Mouse (Mus musculus): ENCODE measurements at regions not wholly inside any gene's neighbourhood (a gene's known extent, or its start where the extent isn't known, plus 50 kb on each side); places are given as distances from the start of the nearest gene placed in this dataset.

DNA sequence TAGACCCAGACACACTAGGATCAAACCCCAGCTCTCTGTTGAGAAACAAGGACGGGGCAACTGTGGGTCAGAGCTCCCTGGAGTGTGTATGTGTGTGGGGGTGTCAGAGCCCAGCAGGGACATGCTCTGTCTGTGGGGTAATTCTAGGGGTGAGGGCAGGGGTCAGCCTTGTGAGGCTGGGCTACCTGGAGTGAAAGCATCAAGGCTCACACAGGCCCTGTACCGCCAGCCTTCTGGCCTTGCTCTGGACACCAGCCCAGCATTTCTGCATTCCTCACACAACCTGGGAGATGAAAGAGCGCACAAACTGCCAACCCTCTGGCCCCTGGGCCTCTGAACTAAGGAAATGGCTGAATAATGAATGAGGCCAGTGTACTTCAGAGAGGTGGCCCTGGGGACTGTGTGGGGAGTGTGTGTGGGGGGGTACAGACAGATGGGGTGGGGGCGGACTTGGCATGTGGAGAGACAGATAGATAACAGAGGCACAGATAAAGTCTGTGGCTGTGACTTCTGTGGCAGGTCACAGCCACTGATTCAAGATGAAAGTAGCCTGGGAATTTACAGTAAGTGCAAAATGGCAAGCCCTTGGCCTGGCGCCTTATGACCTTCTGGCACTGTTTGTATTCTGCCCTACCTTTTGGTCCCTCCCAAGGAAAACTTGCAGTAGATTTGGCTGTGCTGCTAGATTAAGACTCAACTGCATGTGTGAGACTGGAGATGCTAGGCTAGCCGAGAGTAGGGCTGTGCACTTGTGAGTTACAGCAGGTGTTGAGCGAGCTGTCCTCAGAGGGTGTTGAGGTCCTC lies 135.2 kb upstream of the 4931429L15Rik start:
- Histone ChIP-seq H3K4me3 (no peak overlapping the region), H3K27me3 (ENCODE audit: insufficient read depth, poor library complexity, severe bottlenecking) (peaks cover 66% of the 10 kb centered on the region), H3K36me3 (no peaks in the 10 kb centered on the region), H3K27ac (peak overlapping the region; percentile 71), H3K9me3 (no peaks in the 10 kb centered on the region), H3K4me1 (replicated peaks) (peaks cover 18% of the 10 kb centered on the region)
- peak; percentile 43 for DNase-seq (ENCODE audit: low spot score)
- 51% methylated on average over 7 of the region's 7 CpGs for WGBS

DNA sequence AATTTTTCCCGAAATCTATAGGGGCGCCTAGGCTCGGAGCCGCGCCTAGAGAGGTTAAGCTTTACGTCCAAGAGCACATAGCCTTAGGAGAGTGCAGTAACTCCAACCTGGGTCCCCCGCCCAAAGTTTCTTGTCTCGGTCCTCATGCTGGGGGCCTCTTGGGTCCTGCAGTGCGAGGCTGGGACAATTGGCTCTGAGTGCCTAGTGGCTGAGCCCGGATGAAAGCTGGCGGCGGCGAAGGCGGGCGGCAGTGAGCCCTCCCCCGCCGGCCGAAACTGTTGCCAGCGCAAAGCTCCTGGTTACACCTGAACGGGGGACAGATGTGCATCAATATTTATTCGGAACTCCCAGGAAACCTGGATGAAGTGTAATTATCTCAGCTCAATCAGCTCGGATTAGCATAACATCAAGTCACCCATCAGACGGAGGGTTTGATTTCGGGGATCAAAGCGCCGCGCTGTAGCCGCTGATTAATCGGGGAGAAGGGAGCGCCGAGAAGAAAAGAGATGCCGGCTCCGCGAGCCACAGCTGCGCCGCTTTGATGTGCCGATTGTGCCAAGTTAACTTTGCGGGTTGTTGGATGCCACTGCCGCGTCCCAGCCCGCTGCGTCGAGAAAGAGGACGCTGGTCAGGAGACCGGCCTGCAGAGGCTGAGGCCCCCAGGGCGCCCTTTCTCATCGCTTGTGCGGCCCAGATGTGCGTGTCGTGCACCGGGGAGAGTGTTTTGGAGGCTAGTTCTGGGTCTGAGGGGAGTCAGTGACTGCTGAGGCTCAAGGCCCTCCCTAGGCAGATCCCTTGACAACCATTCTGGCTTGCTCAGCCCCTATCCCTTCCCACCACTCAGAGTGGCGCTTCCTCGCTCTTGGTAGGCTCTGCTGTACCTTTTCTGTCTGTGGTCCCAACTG lies 123.7 kb upstream of the 4931429L15Rik start:
- H3K27ac ChIP-seq, result peak overlapping the region; percentile 60
- H3K9me3 ChIP-seq, result no peaks in the 10 kb centered on the region
- peaks cover 33% of the 10 kb centered on the region for H3K4me1 ChIP-seq (replicated peaks)
- WGBS, result under 1% methylated on average over 53 of the region's 53 CpGs
- peaks cover 84% of the 10 kb centered on the region for H3K27me3 ChIP-seq (ENCODE audit: insufficient read depth, poor library complexity, severe bottlenecking)
- DNase-seq (ENCODE audit: low spot score), result peak; percentile 56
- no peaks in the 10 kb centered on the region for H3K36me3 ChIP-seq
- H3K4me3 ChIP-seq, result peak overlapping the region; percentile 51

DNA sequence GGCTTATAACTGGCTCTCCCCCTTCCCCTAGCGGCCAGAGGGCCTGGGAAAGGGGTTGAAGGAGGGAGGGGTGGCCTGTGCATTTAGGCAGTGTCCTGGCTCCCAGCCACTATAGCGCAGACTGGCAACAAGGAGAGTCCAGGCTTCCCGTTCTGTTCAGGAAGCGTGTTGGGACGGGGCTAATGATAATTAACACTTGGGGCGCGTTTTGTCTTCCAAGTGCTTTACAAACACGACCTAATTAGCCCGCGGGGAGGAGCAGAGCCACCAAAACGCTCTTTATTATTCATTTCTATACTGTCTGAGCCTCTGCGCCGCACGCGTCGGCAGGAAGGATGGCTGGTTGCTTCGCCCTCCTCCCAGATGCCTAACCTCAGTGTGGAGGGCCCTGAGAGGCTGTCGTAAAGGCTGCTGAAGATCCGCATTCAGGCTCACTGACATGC lies 123.0 kb upstream of the 4931429L15Rik start:
- 1% methylated on average over 19 of the region's 19 CpGs for WGBS

DNA sequence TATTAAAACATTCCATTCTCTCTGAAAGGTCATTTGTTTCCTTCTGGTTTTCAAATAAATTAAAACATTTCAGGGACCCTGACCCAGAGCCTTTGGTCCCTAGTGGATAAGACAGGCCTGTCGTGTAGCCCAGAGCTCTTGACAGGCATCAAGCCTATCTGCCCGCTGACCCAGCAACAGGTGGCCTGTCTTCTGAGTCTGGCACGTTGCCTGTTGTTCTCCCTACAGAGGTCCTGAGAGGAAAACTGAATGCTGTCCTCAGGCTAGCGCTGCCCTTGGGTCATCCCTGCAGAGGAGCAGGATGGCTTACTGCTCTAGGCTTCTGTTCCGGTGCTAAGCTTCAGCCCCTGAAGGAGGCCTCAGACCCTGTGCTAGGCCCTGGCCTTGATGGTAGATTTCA lies 120.4 kb upstream of the 4931429L15Rik start:
- H3K4me1 ChIP-seq (replicated peaks), result peaks cover 33% of the 10 kb centered on the region
- no peak for DNase-seq (ENCODE audit: low spot score)
- WGBS, result 61% methylated on average over 5 of the region's 5 CpGs
- peaks cover 71% of the 10 kb centered on the region for H3K27me3 ChIP-seq (ENCODE audit: insufficient read depth, poor library complexity, severe bottlenecking)
- H3K36me3 ChIP-seq, result no peaks in the 10 kb centered on the region
- no peak overlapping the region for H3K4me3 ChIP-seq
- no peak overlapping the region for H3K27ac ChIP-seq
- H3K9me3 ChIP-seq, result peaks cover 7% of the 10 kb centered on the region

More for the DNA sequence above, 123.0 kb upstream of the 4931429L15Rik start:
- Histone ChIP-seq H3K36me3 (no peaks in the 10 kb centered on the region), H3K4me1 (replicated peaks) (peaks cover 33% of the 10 kb centered on the region), H3K4me3 (peak overlapping the region; percentile 51), H3K27me3 (ENCODE audit: insufficient read depth, poor library complexity, severe bottlenecking) (peaks cover 90% of the 10 kb centered on the region), H3K9me3 (no peaks in the 10 kb centered on the region), H3K27ac (peak overlapping the region; percentile 60; the same call in 1 of the 2 replicates)
- DNase-seq (ENCODE audit: low spot score), result peak; percentile 55

DNA sequence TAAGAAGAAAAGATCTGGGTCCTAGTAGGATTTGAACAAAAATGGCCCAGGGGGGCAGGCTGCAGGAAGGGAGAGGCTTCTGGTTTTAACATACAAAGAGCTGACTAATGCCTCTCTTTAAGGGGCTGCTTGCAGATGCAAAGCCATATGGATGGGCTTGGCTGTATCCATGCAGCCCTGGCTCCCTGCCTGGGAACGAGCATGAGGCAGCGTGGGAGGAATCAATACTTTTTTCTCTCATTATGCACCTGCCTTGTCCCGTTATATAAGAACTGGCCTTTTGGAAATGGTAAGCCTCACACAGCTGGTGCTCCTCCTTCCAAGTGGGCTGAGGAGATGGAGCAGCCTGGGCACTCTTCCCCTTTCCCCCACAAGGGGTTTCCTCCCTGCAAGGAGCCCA lies 114.9 kb upstream of the 4931429L15Rik start:
- peaks cover 13% of the 10 kb centered on the region for H3K9me3 ChIP-seq
- no peak overlapping the region for H3K4me3 ChIP-seq
- H3K4me1 ChIP-seq (replicated peaks), result peaks cover 6% of the 10 kb centered on the region; the same call in 1 of the 2 replicates
- DNase-seq (ENCODE audit: low spot score), result no peak
- no peaks in the 10 kb centered on the region for H3K36me3 ChIP-seq
- 80% methylated on average over 3 of the region's 3 CpGs for WGBS
- H3K27me3 ChIP-seq (ENCODE audit: insufficient read depth, poor library complexity, severe bottlenecking), result peaks cover 26% of the 10 kb centered on the region
- H3K27ac ChIP-seq, result no peak overlapping the region

DNA sequence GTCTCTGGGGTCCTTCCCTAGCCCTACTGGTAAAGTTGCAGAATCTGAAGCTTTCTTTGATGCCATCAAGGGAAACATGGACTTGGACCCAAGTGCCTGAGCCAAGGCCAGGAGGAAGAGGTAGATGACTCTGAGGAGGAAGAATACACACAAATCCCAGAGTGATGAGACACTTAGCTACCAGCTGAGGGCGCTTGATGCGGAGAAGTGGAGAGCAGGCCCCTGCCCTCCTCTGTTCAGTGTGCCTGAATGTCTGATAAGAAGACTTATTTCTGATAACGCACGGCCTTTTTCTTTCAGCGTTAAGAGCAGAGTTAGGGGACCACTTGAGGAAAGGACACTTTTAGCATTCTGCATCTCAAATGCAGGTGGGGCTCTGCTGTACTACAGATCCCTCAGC lies 113.9 kb upstream of the 4931429L15Rik start:
- H3K27ac ChIP-seq, result no peak overlapping the region
- 80% methylated on average over 5 of the region's 5 CpGs for WGBS
- H3K9me3 ChIP-seq, result peaks cover 13% of the 10 kb centered on the region
- DNase-seq (ENCODE audit: low spot score), result no peak
- H3K4me3 ChIP-seq, result no peak overlapping the region
- peaks cover 6% of the 10 kb centered on the region; the same call in 1 of the 2 replicates for H3K4me1 ChIP-seq (replicated peaks)
- H3K36me3 ChIP-seq, result no peaks in the 10 kb centered on the region
- H3K27me3 ChIP-seq (ENCODE audit: insufficient read depth, poor library complexity, severe bottlenecking), result peaks cover 17% of the 10 kb centered on the region

DNA sequence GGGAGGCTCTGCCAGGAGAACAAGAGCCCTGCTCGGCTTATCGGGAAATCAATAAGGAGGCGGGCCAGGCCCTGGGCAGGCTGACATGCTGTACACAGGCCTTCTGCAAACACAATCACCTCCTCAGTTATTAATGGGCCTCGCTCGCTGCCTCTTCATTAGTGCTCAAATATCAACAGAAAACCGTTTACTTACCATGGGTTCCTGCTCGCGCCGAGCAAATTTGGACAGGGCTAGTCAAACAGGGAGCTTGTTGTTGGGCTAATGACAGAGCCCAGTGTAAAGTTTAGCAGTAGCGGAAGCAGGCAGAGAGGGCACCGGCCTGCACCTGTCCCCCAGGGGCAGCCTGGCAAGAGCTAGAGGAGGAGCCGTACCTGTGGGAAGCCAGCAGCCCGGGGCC lies 111.3 kb upstream of the 4931429L15Rik start:
- Histone ChIP-seq H3K4me3 (no peak overlapping the region), H3K27me3 (ENCODE audit: insufficient read depth, poor library complexity, severe bottlenecking) (peaks cover 16% of the 10 kb centered on the region), H3K36me3 (no peaks in the 10 kb centered on the region), H3K4me1 (replicated peaks) (peaks cover 6% of the 10 kb centered on the region; the same call in 1 of the 2 replicates), H3K9me3 (peaks cover 13% of the 10 kb centered on the region), H3K27ac (no peak overlapping the region)
- WGBS, result 74% methylated on average over 13 of the region's 13 CpGs
- peak; percentile 16 for DNase-seq (ENCODE audit: low spot score)

DNA sequence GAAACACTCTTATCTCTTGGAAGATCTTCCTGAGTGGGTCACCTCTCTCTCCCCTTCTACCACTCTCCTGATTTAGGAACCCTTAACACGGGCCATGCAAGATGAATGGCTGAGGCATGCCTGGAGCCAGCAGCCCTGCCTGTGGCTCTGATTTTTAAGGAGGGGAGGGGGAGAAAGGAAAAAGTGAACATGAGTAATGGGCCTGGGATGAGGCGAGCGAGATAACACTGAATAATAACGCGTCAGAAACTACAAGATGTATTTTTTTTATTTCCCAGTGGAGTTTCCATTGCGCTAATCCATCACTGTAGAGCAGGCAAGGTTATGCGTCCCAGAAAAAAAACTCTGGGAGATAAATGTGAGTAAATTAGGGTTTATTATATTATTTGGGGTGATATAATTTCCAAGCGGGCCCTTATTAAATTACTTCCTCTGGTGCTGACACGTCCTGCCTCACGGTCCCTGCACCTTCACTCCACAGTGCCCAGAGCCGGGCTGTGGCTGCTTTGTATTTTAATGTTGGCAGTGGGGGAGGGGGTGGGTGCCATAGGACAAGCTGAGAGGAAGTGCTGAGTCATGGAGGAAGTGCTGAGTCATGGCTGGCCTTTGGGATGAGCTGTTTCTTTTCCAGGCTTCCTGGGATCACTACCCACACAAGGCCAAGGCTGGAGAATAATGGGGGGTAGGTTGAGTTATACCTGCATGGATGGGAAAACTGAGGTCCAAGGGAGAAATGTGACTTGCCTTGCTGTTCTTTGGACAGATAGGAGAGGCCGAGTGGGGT lies 103.6 kb upstream of the 4931429L15Rik start:
- Histone ChIP-seq H3K27ac (no peak overlapping the region), H3K4me3 (no peak overlapping the region), H3K9me3 (no peaks in the 10 kb centered on the region), H3K27me3 (ENCODE audit: insufficient read depth, poor library complexity, severe bottlenecking) (peaks cover 33% of the 10 kb centered on the region), H3K4me1 (replicated peaks) (peaks cover 22% of the 10 kb centered on the region), H3K36me3 (no peaks in the 10 kb centered on the region)
- DNase-seq (ENCODE audit: low spot score), result no peak
- 83% methylated on average over 12 of the region's 12 CpGs for WGBS

DNA sequence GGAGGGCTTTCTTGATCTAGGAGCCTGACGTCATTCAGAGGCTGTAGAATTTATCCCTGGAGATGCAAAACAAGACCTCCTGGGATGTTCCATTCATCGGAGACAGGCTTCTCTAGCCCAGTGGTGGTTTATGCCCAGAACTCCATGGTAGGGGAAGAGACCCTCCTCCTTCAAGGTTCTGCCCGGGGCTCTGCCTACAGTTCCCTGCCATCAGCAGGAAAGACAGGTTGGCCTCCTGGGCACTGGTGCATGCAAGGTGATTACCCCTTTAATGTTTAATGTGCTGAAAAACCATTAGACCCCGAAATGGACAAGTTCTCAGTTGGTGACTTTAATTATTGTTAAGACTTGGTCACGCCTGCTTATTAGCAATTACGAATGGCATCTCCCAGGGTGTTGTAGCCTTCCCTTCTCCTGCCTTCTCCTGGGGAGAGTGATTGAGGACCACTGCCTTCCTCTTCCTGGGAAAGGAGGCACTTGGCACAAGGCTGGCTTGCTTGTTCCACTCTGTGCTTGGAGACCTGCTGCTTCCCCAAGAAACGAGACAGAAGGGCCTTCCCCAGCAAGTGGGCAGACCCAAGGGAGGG lies 102.0 kb upstream of the 4931429L15Rik start:
- H3K9me3 ChIP-seq, result no peaks in the 10 kb centered on the region
- WGBS, result 37% methylated on average over 7 of the region's 7 CpGs
- H3K4me1 ChIP-seq (replicated peaks), result peaks cover 22% of the 10 kb centered on the region
- H3K4me3 ChIP-seq, result no peak overlapping the region
- no peak for DNase-seq (ENCODE audit: low spot score)
- no peaks in the 10 kb centered on the region for H3K36me3 ChIP-seq
- H3K27me3 ChIP-seq (ENCODE audit: insufficient read depth, poor library complexity, severe bottlenecking), result peaks cover 29% of the 10 kb centered on the region
- no peak overlapping the region for H3K27ac ChIP-seq

DNA sequence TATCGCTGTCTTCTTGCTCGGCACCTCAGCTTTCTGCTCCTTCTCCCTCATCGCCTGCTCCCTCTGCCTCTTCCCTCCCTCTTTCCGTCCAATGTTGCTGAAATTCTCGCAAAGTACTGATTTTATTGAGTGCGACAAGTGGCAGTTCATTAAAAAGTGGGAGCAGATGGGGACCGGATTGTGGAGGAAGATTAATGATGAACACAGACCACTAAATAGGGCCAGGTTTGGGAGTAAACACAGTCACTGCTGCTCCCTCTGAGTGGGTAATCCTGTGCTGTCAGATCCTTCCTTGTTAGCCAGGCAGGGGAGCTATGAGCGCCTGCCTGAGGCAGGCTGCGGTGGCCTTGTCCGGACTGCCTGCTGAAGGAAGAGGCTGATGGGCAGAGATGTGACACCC lies 91.9 kb upstream of the 4931429L15Rik start:
- DNase-seq (ENCODE audit: low spot score), result no peak
- H3K4me3 ChIP-seq, result no peak overlapping the region
- WGBS, result 81% methylated on average over 10 of the region's 10 CpGs
- no peak overlapping the region for H3K27ac ChIP-seq
- H3K9me3 ChIP-seq, result peaks cover 6% of the 10 kb centered on the region
- H3K27me3 ChIP-seq (ENCODE audit: insufficient read depth, poor library complexity, severe bottlenecking), result peaks cover 12% of the 10 kb centered on the region
- H3K4me1 ChIP-seq (replicated peaks), result peaks cover 10% of the 10 kb centered on the region; the same call in 1 of the 2 replicates
- no peaks in the 10 kb centered on the region for H3K36me3 ChIP-seq

DNA sequence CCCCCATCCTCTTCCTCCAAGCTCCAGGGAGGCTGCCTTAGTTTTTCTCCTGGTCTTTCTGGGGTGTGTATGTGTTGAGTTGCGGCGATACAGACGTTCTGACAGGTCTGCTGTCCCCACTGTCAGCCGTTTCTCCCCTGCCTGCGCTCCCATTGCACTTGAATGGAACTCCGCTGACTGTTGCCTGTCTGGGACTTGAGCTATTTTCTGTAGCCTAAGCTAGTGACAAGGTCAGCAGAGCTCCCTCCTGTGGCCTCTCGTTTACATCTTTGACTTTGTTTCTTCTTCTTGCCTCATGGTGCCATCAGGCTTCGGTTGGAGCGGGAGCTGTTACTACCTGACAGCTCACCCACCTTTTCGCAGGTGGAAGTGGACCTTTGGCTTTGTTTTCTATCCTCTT lies 89.0 kb upstream of the 4931429L15Rik start:
- Histone ChIP-seq H3K9me3 (peaks cover 6% of the 10 kb centered on the region), H3K27me3 (ENCODE audit: insufficient read depth, poor library complexity, severe bottlenecking) (no peaks in the 10 kb centered on the region; the same call in 1 of the 2 replicates), H3K4me1 (replicated peaks) (no peaks in the 10 kb centered on the region), H3K27ac (no peak overlapping the region), H3K36me3 (no peaks in the 10 kb centered on the region), H3K4me3 (no peak overlapping the region)
- DNase-seq (ENCODE audit: low spot score), result no peak
- WGBS, result 75% methylated on average over 10 of the region's 10 CpGs

DNA sequence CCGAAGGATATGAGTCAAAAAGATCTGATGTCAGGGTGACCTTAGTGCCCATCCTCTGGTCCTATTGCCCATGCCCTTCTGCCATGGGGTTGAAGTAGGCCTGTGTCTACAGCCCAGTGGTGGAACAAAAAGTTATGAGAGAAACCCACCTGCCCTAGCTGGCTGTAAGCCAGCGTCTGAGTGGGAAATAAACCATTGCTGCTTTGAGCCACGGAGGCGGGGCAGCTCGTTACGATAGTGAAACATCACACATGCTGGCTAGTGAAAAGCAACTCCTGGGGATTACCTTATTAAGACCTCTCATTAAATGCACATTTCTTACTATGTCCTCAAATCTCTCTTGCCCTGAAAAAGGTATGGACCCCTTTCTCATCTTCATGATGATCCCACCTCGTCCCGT lies 86.8 kb upstream of the 4931429L15Rik start:
- DNase-seq (ENCODE audit: low spot score), result no peak
- no peak overlapping the region for H3K4me3 ChIP-seq
- WGBS, result 92% methylated on average over 8 of the region's 8 CpGs
- H3K27ac ChIP-seq, result no peak overlapping the region
- H3K9me3 ChIP-seq, result no peaks in the 10 kb centered on the region
- H3K36me3 ChIP-seq, result no peaks in the 10 kb centered on the region
- no peaks in the 10 kb centered on the region for H3K4me1 ChIP-seq (replicated peaks)
- H3K27me3 ChIP-seq (ENCODE audit: insufficient read depth, poor library complexity, severe bottlenecking), result no peaks in the 10 kb centered on the region; the same call in 1 of the 2 replicates
